Mouse (Mus musculus) ES-Bruce4 (cell line): ENCODE results near the gene Ctnna3. TPM values are rescaled to one million over a fixed set of nuclear protein-coding genes. Genes with fewer than 3 reads are reported as not detected.
A peak's percentile ranks its signal among the peaks of the same experiment; 100 is the strongest.

Source experiments
- H3K27ac ChIP-seq: 2 replicates; pipeline ENCODE4 v1.5.1; 2012; ENCODE audit warnings: low read length, inconsistent platforms; ENCODE audit not compliant: insufficient read depth
- H3K27me3 ChIP-seq: 2 replicates; pipeline ENCODE4 v1.6.1; 2012; ENCODE audit warnings: mild to moderate bottlenecking, low read length, inconsistent platforms; ENCODE audit not compliant: control insufficient read depth, poor library complexity, insufficient read depth, severe bottlenecking
- H3K36me3 ChIP-seq: 2 replicates; pipeline ENCODE4 v1.6.1; 2012; ENCODE audit warnings: inconsistent platforms, mild to moderate bottlenecking, low read length, moderate library complexity; ENCODE audit not compliant: control insufficient read depth, poor library complexity, insufficient read depth, severe bottlenecking
- H3K4me1 ChIP-seq: one replicate; pipeline ENCODE4 v1.8.1; 2011; ENCODE audit warnings: low read length; ENCODE audit not compliant: control insufficient read depth, insufficient read depth
- H3K4me3 ChIP-seq: 2 replicates; pipeline ENCODE4 v1.5.1; 2011; ENCODE audit warnings: low read depth, mild to moderate bottlenecking, low read length
- H3K9ac ChIP-seq: 2 replicates; pipeline ENCODE4 v1.6.1; 2012; ENCODE audit warnings: low read depth, mild to moderate bottlenecking, inconsistent platforms; ENCODE audit not compliant: poor library complexity, severe bottlenecking
- H3K9me3 ChIP-seq: replicated peaks from 2 replicates; pipeline ENCODE4 v1.6.1; 2012; ENCODE audit warnings: mild to moderate bottlenecking, low read length, inconsistent platforms; ENCODE audit not compliant: control insufficient read depth, poor library complexity, insufficient read depth, severe bottlenecking
- CTCF ChIP-seq: IDR thresholded peaks from one replicate; pipeline ENCODE4 v1.8.1; 2011; ENCODE audit warnings: low read depth, low read length
- EP300 ChIP-seq: IDR thresholded peaks from 2 replicates; pipeline ENCODE4 v1.6.1; 2011; ENCODE audit warnings: low read depth, low read length; ENCODE audit not compliant: insufficient read depth
- POLR2A ChIP-seq: IDR thresholded peaks from one replicate; pipeline ENCODE4 v1.8.1; 2011; ENCODE audit warnings: low read length; ENCODE audit not compliant: insufficient read depth
- polyA plus RNA-seq: library from polyadenylated mRNA; stranded (reverse); fragments of >200 nt; gene quantifications from 2 replicates; pipeline ENCODE4 v1.2.4, GENCODE M21; 2011; ENCODE audit warnings: low read depth; ENCODE audit not compliant: missing spikeins, insufficient read depth, insufficient read length

Ctnna3 gene
- polyA plus RNA-seq, 1 experiment = not detected

DNA sequence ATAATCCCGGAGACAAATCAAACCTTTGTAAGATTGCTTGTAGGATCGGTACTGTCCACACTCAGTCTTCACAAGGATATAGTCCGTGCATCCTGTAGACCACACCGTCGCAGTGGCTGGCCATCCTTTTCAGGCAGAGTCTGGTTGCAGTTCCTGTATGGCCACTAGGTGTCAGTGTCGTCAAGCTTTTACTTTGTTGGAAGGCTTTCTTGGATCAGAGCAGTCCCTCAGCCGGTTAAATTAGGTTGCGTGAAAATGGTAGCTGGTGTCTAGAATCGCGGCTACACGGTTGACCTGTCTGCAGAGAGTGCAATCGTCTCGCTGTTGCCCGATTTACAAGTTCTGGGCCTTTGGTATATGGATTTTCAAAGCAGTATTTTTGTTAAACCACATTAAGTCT, 152.7 kb downstream of the Ctnna3 start:
- no peak overlapping the region for H3K27ac ChIP-seq
- no peak overlapping the region for H3K9ac ChIP-seq
- no peaks in the 10 kb centered on the region for H3K4me1 ChIP-seq
- no peaks in the 10 kb centered on the region for H3K36me3 ChIP-seq
- H3K4me3 ChIP-seq = no peak overlapping the region
- no peaks in the 10 kb centered on the region; the same call in 1 of the 2 replicates for H3K27me3 ChIP-seq
- no peaks in the 10 kb centered on the region; the same call in 1 of the 2 replicates for H3K9me3 ChIP-seq
- no peak for TF ChIP-seq EP300
- peak; percentile 81 for TF ChIP-seq CTCF
- TF ChIP-seq POLR2A = no peak

DNA sequence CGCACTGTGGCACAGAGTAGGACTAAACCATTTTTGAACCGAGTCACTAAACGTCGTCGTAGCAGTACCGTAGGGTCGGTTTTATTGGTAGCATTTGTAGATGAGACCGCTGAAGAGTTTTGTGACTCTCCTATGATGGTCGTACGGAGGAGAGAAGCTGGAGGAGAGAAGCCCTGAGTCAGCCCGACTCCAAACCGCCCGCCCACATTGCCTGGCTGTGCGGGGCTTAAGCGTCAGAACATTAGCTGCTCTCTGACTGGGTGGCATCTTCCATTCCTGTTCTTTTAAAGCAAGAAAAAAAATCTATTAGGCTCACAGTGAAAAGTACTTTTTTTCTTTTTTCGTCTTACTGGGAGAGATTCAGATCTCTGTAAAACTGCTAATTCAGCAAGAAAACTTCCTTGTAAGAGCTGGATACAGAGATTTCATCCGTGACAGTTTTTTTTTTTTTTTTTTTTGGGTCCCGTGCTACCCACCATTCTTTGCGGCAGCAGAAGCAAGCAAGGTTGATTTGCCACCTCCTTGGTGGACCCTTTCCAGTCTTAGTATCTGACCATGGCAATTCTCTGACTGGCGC, 154.0 kb downstream of the Ctnna3 start:
- Histone ChIP-seq H3K27me3 (peaks cover 2% of the 10 kb centered on the region; the same call in 1 of the 2 replicates), H3K36me3 (no peaks in the 10 kb centered on the region), H3K4me3 (peak overlapping the region; percentile 14), H3K4me1 (no peaks in the 10 kb centered on the region), H3K9me3 (no peaks in the 10 kb centered on the region; the same call in 1 of the 2 replicates), H3K9ac (no peak overlapping the region), H3K27ac (no peak overlapping the region)
- TF ChIP-seq EP300 (no peak), CTCF (no peak), POLR2A (no peak)

DNA sequence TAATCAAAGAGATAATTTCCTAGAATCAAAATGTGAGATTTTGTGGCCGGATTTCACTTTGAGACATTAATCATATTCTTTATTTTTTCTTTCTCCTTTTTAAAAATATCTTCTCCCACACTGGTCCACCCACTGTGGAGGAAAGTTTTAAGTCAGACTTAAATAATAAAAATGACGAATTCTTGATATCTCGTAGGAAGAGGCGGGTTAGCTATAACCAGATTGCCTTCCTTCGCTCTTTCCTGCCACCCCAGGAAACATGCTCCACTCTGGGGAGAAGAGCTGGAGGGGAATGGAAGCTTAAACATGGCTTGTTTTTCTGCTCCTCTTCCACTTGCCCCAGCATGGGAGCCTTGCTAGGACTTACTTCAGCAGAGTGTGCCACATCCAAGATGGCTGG, 169.5 kb downstream of the Ctnna3 start:
- Histone ChIP-seq H3K4me1 (no peaks in the 10 kb centered on the region), H3K27ac (no peak overlapping the region), H3K9ac (no peak overlapping the region), H3K4me3 (no peak overlapping the region), H3K27me3 (no peaks in the 10 kb centered on the region), H3K36me3 (no peaks in the 10 kb centered on the region), H3K9me3 (no peaks in the 10 kb centered on the region)
- no peak for TF ChIP-seq POLR2A
- no peak for TF ChIP-seq EP300
- no peak for TF ChIP-seq CTCF

DNA sequence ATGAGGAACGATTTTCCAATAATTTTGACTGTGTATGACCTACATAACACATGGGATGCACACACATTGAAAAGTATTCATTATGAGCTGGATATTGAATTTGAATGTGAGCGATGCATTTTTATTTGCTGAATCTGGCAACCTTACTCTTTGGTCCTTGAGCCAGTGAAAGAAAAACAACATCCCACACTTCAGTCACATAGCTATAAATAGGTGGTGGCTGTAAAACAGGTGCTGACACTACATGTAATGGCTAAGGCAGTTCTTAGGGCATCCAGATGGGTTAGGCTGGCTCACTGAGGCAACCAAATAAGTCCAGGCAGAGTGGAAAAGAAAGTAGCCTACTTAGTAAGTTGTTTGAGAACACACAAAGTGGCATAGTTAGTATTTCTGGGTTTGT, 171.3 kb downstream of the Ctnna3 start:
- TF ChIP-seq CTCF (no peak), POLR2A (no peak), EP300 (no peak)
- Histone ChIP-seq H3K36me3 (no peaks in the 10 kb centered on the region), H3K27me3 (no peaks in the 10 kb centered on the region), H3K4me3 (no peak overlapping the region), H3K27ac (no peak overlapping the region), H3K9me3 (no peaks in the 10 kb centered on the region), H3K9ac (no peak overlapping the region), H3K4me1 (no peaks in the 10 kb centered on the region)

DNA sequence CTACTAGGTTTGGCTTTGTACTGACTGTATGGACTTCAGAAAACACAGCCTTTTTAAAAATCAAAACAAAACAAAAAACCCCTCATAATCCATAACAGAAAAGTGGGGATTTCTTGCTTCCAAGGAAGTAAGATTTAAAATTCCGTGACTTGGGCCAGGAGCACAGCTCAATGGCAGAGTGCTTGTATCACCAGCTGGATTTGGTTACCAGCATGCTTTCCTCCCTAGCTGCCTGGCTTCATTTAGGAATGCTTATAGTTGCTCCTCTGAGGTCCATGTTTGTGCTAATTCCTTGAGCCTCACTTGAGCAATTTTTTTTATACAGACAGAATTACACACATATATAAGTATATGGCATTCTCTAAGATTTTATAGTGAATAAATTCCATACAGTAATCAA, 198.6 kb downstream of the Ctnna3 start:
- Histone ChIP-seq H3K9me3 (no peaks in the 10 kb centered on the region), H3K4me1 (no peaks in the 10 kb centered on the region), H3K27me3 (no peaks in the 10 kb centered on the region), H3K9ac (no peak overlapping the region), H3K27ac (no peak overlapping the region), H3K36me3 (no peaks in the 10 kb centered on the region), H3K4me3 (no peak overlapping the region)
- TF ChIP-seq POLR2A (no peak), CTCF (no peak), EP300 (no peak)

DNA sequence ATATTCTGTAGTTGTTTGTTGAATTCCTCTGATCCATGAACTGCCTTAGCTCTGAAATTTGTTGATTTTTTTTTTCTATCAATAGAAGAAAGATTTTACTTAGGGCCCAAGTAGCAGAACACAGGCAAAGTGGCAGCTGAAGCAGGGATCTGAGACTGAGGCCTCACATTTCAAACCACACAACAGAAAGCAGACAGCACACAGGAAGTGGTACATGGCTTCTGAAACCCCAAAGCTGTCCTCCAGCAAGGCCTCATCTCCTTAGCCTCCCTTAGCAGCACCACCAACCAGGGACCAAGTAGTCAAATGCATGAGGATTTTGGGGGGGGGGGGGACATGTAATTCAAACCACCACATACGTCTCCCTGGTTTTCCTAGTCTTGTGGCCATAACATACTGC, 204.0 kb downstream of the Ctnna3 start:
- Histone ChIP-seq H3K27me3 (no peaks in the 10 kb centered on the region), H3K36me3 (no peaks in the 10 kb centered on the region), H3K27ac (no peak overlapping the region), H3K4me1 (no peaks in the 10 kb centered on the region), H3K9me3 (no peaks in the 10 kb centered on the region), H3K9ac (no peak overlapping the region), H3K4me3 (no peak overlapping the region)
- TF ChIP-seq POLR2A = no peak
